Mouse (Mus musculus) bone marrow macrophage, adult 2 months (primary cell): ENCODE measurements at regions not wholly inside any gene's neighbourhood (a gene's known extent, or its start where the extent isn't known, plus 50 kb on each side); places are given as distances from the start of the nearest gene placed in this dataset.

Source experiments
- H3K27ac ChIP-seq: 2 replicates; pipeline ENCODE4 v1.5.1; 2012; ENCODE audit warnings: low read depth, low read length; ENCODE audit not compliant: insufficient read depth
- H3K4me1 ChIP-seq: 2 replicates; pipeline ENCODE4 v1.6.1; 2012; ENCODE audit warnings: low read length; ENCODE audit not compliant: control insufficient read depth, insufficient read depth
- H3K4me3 ChIP-seq: 2 replicates; pipeline ENCODE4 v1.5.1; 2012; ENCODE audit warnings: mild to moderate bottlenecking, low read length, moderate library complexity; ENCODE audit not compliant: insufficient read depth
- CTCF ChIP-seq: IDR thresholded peaks from 2 replicates; pipeline ENCODE4 v1.5.1; 2012; ENCODE audit warnings: low read depth, mild to moderate bottlenecking, low read length, moderate library complexity
- POLR2A ChIP-seq: IDR thresholded peaks from 2 replicates; pipeline ENCODE4 v1.6.1; 2012; ENCODE audit warnings: mild to moderate bottlenecking, low read depth, low read length, borderline replicate concordance

- TF ChIP-seq CTCF, result no peak
- no peak for TF ChIP-seq POLR2A
- Histone ChIP-seq H3K4me3 (no peak overlapping the region), H3K27ac (peak overlapping the region; percentile 43; the same call in 1 of the 2 replicates), H3K4me1 (peaks cover 44% of the 10 kb centered on the region)
Measured at GRCm38 (mm10) chr2:148560013-148560773, 112.2 kb upstream of the Nxt1 start.

DNA sequence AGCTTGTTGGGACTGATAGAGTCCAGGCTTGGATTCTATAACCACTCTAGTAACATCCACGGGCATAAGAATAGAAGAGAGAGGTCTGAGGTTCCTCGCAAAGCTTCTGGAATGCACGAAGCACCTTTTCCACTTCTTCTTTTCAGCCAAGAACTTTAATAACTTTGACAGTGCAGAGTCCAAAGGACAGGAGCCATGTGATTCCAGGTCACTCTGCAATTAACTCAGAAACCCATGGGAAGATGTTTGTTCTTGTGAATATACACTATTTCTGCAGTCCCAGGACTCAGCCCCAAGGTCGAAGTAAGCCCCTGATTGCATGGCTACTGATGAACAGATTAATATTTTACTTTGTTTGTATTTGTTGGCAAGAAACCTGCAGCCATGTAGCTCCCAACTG lies 113.0 kb upstream of the Nxt1 start:
- TF ChIP-seq POLR2A, result no peak
- TF ChIP-seq CTCF, result no peak
- Histone ChIP-seq H3K4me1 (peaks cover 42% of the 10 kb centered on the region), H3K4me3 (no peak overlapping the region), H3K27ac (no peak overlapping the region)

DNA sequence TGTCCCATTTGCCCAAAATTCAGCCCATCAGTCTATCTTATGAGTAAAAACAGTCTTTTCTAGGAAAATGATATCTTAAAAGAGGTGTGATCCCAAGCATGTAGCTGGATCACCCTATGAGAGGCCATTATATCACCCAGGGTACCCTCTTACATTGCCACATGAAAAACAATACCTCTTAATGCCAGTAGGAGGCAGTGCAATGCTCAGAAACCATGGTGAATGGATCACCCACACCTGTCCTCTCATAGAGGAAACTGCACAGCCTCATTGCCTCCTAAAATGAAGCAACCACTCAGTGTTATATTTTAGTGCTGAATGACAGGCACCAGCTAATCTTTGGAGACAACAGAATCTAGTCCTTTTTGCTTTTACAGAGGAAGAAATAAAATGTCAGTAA lies 114.0 kb upstream of the Nxt1 start:
- Histone ChIP-seq H3K27ac (no peak overlapping the region), H3K4me3 (no peak overlapping the region), H3K4me1 (peaks cover 34% of the 10 kb centered on the region)
- TF ChIP-seq POLR2A (no peak), CTCF (no peak)

DNA sequence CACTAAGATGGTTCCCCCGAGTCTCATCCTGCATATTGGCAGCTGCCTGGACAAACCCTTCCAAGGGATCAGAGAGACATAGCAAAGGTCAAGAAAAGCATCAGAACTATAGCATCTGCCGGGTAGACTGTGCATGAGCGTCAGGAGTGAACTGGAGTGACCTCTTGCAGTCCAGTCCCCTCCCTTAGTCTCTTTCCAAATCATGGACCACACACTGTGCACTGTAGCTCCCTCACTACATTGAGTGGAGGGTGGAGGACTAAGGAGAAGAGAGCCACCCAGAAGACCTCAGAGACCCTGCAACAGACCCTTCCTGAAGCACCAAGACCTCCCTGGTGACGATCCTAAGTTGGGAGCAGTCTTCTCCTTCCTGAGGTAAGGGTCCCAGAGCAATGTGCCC lies 107.8 kb upstream of the Cd93 start:
- Histone ChIP-seq H3K4me1 (no peaks in the 10 kb centered on the region), H3K27ac (no peak overlapping the region), H3K4me3 (no peak overlapping the region)
- TF ChIP-seq POLR2A (no peak), CTCF (no peak)

GRCm38 (mm10) chr2:148549618-148550017 lies 106.3 kb upstream of the Cd93 start:
- TF ChIP-seq CTCF, result no peak
- TF ChIP-seq POLR2A, result no peak
- Histone ChIP-seq H3K27ac (no peak overlapping the region), H3K4me1 (no peaks in the 10 kb centered on the region), H3K4me3 (no peak overlapping the region)

- Histone ChIP-seq H3K4me1 (no peaks in the 10 kb centered on the region; the same call in 1 of the 2 replicates), H3K27ac (no peak overlapping the region), H3K4me3 (no peak overlapping the region)
- TF ChIP-seq CTCF (no peak), POLR2A (no peak)
Measured at GRCm38 (mm10) chr2:148542340-148542739, 99.0 kb upstream of the Cd93 start.

DNA sequence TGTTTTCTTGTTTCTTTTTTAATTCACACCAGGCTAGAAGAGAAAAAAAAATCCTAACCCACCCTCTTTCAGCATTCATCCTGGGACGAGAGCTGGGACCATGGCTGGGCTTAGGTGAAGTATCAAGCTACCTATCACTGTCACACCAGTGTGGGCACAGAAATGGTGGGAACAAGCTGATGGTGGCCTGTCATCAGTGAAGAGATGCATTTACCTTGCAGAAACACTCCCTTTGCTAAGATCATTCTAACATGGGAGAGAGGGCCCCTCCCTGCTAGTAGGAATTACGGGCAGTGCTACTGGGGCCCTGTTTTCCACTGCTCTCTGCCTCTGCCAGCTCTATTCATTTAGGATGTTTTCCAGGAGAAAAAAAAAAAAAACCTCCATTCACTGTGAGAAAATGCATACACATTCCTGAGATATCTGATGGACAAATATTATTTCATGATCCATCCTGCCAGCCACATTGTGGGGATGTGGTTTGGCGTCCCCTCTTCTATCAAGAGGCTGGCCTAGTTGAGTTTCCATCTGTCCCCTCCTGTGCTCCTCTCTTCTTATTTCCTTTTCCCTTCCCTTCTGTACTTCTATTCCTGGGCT lies 94.6 kb upstream of the Cd93 start:
- Histone ChIP-seq H3K4me3 (no peak overlapping the region), H3K27ac (no peak overlapping the region), H3K4me1 (peaks cover 30% of the 10 kb centered on the region)
- TF ChIP-seq POLR2A, result no peak
- TF ChIP-seq CTCF, result no peak

DNA sequence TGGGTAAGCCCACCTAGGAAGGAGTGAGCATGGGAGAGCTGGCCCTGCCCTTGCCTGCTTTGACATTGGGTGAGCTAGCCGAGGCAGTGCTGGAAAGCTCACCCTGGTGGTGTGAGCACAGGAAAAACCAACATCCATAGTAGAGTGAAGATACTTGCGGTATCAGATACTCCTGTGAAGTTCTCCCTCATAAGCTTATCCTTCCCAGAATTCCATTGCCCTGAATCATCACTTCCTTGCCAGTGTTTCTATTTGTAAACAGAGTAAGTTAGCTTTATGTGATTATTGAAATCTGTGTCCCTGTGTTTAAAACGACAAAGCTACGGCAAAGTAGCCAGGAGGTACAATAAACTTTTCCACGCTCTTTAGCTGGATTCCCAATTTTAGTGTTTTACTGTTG lies 93.9 kb upstream of the Cd93 start:
- Histone ChIP-seq H3K4me1 (peaks cover 38% of the 10 kb centered on the region), H3K27ac (no peak overlapping the region), H3K4me3 (no peak overlapping the region)
- TF ChIP-seq POLR2A (no peak), CTCF (no peak)

- Histone ChIP-seq H3K27ac (peak overlapping the region; percentile 50), H3K4me3 (no peak overlapping the region), H3K4me1 (peaks cover 44% of the 10 kb centered on the region)
- TF ChIP-seq CTCF (no peak), POLR2A (no peak)
Measured at GRCm38 (mm10) chr2:148536608-148537007, 93.2 kb upstream of the Cd93 start.

DNA sequence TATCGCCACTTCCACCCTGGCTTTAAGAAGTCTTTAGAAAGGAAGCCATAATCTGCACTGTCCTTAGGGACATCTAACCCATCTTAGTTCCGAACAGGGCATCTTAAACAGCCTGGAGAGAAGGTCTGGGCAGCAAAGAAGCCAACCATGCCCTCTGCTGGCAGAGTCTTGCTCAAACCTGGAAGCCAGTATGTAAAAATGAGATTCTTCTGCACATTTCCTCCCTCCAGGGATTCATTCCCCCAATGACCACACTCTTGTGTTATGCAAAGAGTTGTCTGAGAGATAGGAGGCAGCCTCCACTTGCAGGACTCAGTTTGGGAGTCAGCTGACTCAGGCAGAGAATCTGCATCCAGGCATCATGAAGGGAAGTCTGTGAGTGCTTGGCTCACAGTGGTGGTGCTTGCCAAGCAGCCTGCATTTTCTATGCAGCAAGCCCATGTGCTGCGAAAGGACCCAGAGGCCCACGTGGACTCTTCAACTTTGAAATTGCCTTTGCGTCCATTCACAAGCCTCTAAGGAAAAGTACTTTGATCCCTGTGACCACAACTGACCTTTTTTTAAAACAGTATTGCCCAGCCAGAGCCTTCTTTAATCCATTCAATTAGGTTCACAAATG lies 92.3 kb upstream of the Cd93 start:
- peaks cover 49% of the 10 kb centered on the region for H3K4me1 ChIP-seq
- H3K4me3 ChIP-seq, result no peak overlapping the region
- TF ChIP-seq POLR2A, result no peak
- peak; percentile 83 for TF ChIP-seq CTCF
- H3K27ac ChIP-seq, result peak overlapping the region; percentile 50
